Mouse (Mus musculus): Measurements from ENCODE around the gene Kdm8.

Kdm8 gene

GRCm38 (mm10) chr7:125486121-125486630, 41.7 kb downstream of the Kdm8 start:
- TF ChIP-seq NANOG (IDR thresholded peaks at IDR 0.05; ENCODE audit: borderline replicate concordance, low read length) (no peak), CTCF (conservative IDR thresholded peaks at IDR 0.05; ENCODE audit: low read length) (no peak), POU5F1 (IDR thresholded peaks at IDR 0.05; ENCODE audit: borderline replicate concordance, low read length) (no peak)
- H3K4me1 ChIP-seq (replicated peaks; ENCODE audit: low read depth, low read length), result peaks cover 32% of the 10 kb centered on the region
- no peaks in the 10 kb centered on the region for H3K27me3 ChIP-seq (ENCODE audit: insufficient read depth, low read length)
- H3K9me3 ChIP-seq (ENCODE audit: low read length), result no peaks in the 10 kb centered on the region
- no peak overlapping the region for H3K4me3 ChIP-seq (replicated peaks; ENCODE audit: low read length)
- peaks cover 51% of the 10 kb centered on the region for H3K36me3 ChIP-seq (ENCODE audit: insufficient read depth, low read length)

- H3K27me3 ChIP-seq (ENCODE audit: insufficient read depth, low read length), result no peaks in the 10 kb centered on the region
- peaks cover 43% of the 10 kb centered on the region for H3K36me3 ChIP-seq (ENCODE audit: insufficient read depth, low read length)
- H3K4me1 ChIP-seq (replicated peaks; ENCODE audit: low read depth, low read length), result peaks cover 37% of the 10 kb centered on the region
- TF ChIP-seq CTCF (conservative IDR thresholded peaks at IDR 0.05; ENCODE audit: low read length) (no peak), POU5F1 (IDR thresholded peaks at IDR 0.05; ENCODE audit: borderline replicate concordance, low read length) (no peak), NANOG (IDR thresholded peaks at IDR 0.05; ENCODE audit: borderline replicate concordance, low read length) (no peak)
- no peaks in the 10 kb centered on the region for H3K9me3 ChIP-seq (ENCODE audit: low read length)
- H3K4me3 ChIP-seq (replicated peaks; ENCODE audit: low read length), result no peak overlapping the region
Observed at GRCm38 (mm10) chr7:125487126-125487525, 42.6 kb downstream of the Kdm8 start.

DNA sequence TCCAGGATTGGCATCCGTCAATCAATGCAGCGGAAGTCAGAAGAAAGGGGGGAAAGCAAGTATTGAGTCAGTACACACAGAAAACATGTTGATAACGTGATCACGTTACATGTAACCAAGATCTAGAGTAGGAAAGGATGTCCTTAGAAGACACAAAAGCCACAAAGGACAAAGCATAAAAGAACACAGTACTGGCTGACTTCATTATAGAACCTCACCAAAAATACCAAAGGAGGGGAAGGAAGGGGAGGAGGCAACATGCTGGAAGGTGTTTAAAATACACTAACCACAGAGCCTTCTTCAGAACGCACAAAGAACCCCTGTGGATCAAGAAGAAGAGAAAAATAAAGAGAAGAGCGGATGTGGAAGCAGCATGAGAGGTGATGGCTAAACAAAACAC, 44.2 kb downstream of the Kdm8 start:
- Histone ChIP-seq H3K9me3 (ENCODE audit: low read length) (no peaks in the 10 kb centered on the region), H3K36me3 (ENCODE audit: insufficient read depth, low read length) (peaks cover 28% of the 10 kb centered on the region), H3K4me1 (replicated peaks; ENCODE audit: low read depth, low read length) (peaks cover 52% of the 10 kb centered on the region), H3K27me3 (ENCODE audit: insufficient read depth, low read length) (no peaks in the 10 kb centered on the region), H3K4me3 (replicated peaks; ENCODE audit: low read length) (no peak overlapping the region)
- no peak for TF ChIP-seq CTCF (conservative IDR thresholded peaks at IDR 0.05; ENCODE audit: low read length)
- TF ChIP-seq NANOG (IDR thresholded peaks at IDR 0.05; ENCODE audit: borderline replicate concordance, low read length), result no peak
- TF ChIP-seq POU5F1 (IDR thresholded peaks at IDR 0.05; ENCODE audit: borderline replicate concordance, low read length), result no peak

DNA sequence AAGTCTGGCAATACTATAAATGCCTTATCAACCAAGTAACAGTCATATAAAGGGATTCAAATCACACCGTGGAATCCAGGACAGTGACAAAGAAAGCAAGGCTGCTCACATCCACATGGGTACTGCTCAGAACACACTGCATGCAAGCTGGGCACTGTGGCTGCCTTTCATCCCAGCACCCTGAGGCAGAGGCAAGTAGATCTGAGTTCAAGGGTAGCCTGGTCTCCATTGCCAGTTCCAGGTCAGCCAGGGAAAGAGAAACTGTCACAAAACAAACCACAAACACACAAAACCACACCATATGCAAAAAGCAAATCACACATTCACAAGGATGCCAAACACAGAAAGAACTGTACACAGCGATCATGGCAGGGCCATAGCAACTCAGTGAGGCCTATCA, 45.2 kb downstream of the Kdm8 start:
- Histone ChIP-seq H3K27me3 (ENCODE audit: insufficient read depth, low read length) (no peaks in the 10 kb centered on the region), H3K4me3 (replicated peaks; ENCODE audit: low read length) (no peak overlapping the region), H3K9me3 (ENCODE audit: low read length) (no peaks in the 10 kb centered on the region), H3K36me3 (ENCODE audit: insufficient read depth, low read length) (peaks cover 23% of the 10 kb centered on the region), H3K4me1 (replicated peaks; ENCODE audit: low read depth, low read length) (peaks cover 61% of the 10 kb centered on the region)
- TF ChIP-seq NANOG (IDR thresholded peaks at IDR 0.05; ENCODE audit: borderline replicate concordance, low read length), result no peak
- TF ChIP-seq CTCF (conservative IDR thresholded peaks at IDR 0.05; ENCODE audit: low read length), result no peak
- TF ChIP-seq POU5F1 (IDR thresholded peaks at IDR 0.05; ENCODE audit: borderline replicate concordance, low read length), result no peak

DNA sequence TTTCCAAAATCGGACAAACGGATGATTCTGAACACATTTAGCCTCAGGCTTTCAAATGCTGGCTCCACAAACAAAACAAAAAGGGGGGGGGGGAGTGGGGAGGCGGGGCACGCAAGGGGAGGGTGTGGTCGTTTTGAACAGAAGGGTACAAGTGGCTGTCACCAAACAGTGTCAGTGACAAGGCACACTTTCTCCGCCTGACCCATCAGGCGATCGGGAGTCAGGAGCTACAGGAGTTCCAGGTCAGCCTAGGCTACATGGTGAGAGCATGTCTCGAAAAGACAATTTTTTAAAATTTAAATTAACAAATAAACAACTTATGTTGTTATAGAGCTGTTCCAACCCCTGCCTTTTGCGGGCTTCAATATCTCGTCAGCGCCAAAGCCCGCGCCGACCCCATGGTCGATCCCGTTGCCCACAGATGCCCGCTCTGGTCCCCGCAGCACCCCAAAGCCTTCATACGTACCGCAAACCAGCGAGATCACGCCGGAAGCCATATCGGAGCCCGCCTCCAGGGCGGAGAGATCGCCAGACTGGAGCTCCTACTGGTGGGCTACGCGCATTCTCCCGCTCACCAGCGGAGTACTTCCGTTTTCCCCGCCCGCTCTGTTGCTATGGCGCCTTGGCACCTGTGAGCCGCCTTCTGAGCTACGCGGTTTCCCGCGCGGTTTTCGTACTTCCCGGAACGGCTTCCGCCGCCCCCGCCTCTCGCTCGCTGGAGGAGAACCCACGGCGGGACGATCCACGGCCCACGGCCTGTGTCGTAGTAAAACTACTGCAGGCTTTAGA, 46.7 kb downstream of the Kdm8 start, which contains the start of gene Nsmce1:
Nsmce1 (minus strand) TSS at position 650 of the 789 bp plus-strand sequence.
- TF ChIP-seq NANOG (IDR thresholded peaks at IDR 0.05; ENCODE audit: borderline replicate concordance, low read length) (no peak), POU5F1 (IDR thresholded peaks at IDR 0.05; ENCODE audit: borderline replicate concordance, low read length) (no peak), CTCF (conservative IDR thresholded peaks at IDR 0.05; ENCODE audit: low read length) (no peak)
- Histone ChIP-seq H3K9me3 (ENCODE audit: low read length) (no peaks in the 10 kb centered on the region), H3K27me3 (ENCODE audit: insufficient read depth, low read length) (no peaks in the 10 kb centered on the region), H3K4me3 (replicated peaks; ENCODE audit: low read length) (peak within 1 kb of the TSS; percentile 84), H3K4me1 (replicated peaks; ENCODE audit: low read depth, low read length) (peaks cover 62% of the 10 kb centered on the region), H3K36me3 (ENCODE audit: insufficient read depth, low read length) (peaks cover 8% of the 10 kb centered on the region)

- Histone ChIP-seq H3K9me3 (ENCODE audit: low read length) (no peaks in the 10 kb centered on the region), H3K27me3 (ENCODE audit: insufficient read depth, low read length) (no peaks in the 10 kb centered on the region), H3K4me1 (replicated peaks; ENCODE audit: low read depth, low read length) (peaks cover 62% of the 10 kb centered on the region), H3K36me3 (ENCODE audit: insufficient read depth, low read length) (peaks cover 5% of the 10 kb centered on the region), H3K4me3 (replicated peaks; ENCODE audit: low read length) (peak overlapping the region; percentile 84)
- no peak for TF ChIP-seq NANOG (IDR thresholded peaks at IDR 0.05; ENCODE audit: borderline replicate concordance, low read length)
- no peak for TF ChIP-seq POU5F1 (IDR thresholded peaks at IDR 0.05; ENCODE audit: borderline replicate concordance, low read length)
- TF ChIP-seq CTCF (conservative IDR thresholded peaks at IDR 0.05; ENCODE audit: low read length), result no peak
Observed at GRCm38 (mm10) chr7:125491760-125492159, 47.3 kb downstream of the Kdm8 start.

DNA sequence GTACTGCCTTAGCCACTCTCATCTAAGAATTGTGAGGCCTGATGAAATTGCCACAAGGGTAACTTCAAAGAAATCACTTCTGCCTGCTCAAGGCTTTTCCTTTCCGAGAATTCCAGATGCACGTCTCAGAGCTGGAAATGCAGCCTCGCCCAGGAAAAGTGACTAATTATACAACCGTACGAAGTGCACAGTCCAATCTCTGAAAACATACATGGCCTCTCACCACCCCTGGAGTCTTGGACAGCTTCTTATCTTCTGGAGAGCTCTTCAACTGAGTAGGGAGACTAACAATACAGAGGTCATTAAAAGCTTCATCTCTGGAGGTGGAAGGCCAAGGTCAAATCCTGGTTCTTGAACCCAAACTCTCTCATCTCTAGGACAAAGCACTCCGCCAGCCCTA, 48.1 kb downstream of the Kdm8 start:
- TF ChIP-seq POU5F1 (IDR thresholded peaks at IDR 0.05; ENCODE audit: borderline replicate concordance, low read length) (no peak), NANOG (IDR thresholded peaks at IDR 0.05; ENCODE audit: borderline replicate concordance, low read length) (no peak), CTCF (conservative IDR thresholded peaks at IDR 0.05; ENCODE audit: low read length) (no peak)
- H3K9me3 ChIP-seq (ENCODE audit: low read length), result no peaks in the 10 kb centered on the region
- no peaks in the 10 kb centered on the region for H3K27me3 ChIP-seq (ENCODE audit: insufficient read depth, low read length)
- peak overlapping the region; percentile 84; the same call in 1 of the 2 replicates for H3K4me3 ChIP-seq (replicated peaks; ENCODE audit: low read length)
- peaks cover 54% of the 10 kb centered on the region for H3K4me1 ChIP-seq (replicated peaks; ENCODE audit: low read depth, low read length)
- peaks cover 5% of the 10 kb centered on the region; the same call in 1 of the 2 replicates for H3K36me3 ChIP-seq (ENCODE audit: insufficient read depth, low read length)

DNA sequence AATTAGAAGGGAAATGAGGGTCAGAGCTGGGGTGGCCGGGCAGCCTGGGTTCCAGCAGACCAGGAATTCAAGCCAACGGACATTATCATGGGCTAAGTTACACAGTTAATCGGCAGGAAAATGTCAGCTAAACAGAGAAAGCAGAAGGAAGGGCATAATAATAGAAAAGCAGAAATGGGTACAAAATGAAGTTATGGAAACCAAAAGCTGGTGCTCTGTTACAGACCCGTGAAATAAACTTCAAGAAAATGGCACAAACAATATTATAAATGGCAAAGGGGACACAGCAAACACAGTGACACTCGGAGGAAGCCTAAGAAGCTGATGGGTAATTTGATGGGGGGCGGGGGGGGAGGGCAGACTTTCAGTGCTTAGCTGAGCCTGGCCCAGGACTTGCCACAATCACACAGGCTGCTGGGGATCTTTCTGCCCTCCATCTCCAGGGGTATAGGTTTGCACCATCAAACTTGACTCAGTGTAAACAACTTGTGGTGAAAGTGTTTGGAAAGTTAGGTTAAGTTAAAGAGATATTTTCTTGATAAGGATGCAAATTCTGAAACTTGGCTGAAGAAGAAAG, 51.5 kb downstream of the Kdm8 start:
- no peak for TF ChIP-seq CTCF (conservative IDR thresholded peaks at IDR 0.05; ENCODE audit: low read length)
- no peak for TF ChIP-seq NANOG (IDR thresholded peaks at IDR 0.05; ENCODE audit: borderline replicate concordance, low read length)
- TF ChIP-seq POU5F1 (IDR thresholded peaks at IDR 0.05; ENCODE audit: borderline replicate concordance, low read length), result no peak
- Histone ChIP-seq H3K9me3 (ENCODE audit: low read length) (no peaks in the 10 kb centered on the region), H3K36me3 (ENCODE audit: insufficient read depth, low read length) (no peaks in the 10 kb centered on the region), H3K27me3 (ENCODE audit: insufficient read depth, low read length) (peaks cover 8% of the 10 kb centered on the region; the same call in 1 of the 2 replicates), H3K4me3 (replicated peaks; ENCODE audit: low read length) (no peak overlapping the region), H3K4me1 (replicated peaks; ENCODE audit: low read depth, low read length) (peaks cover 34% of the 10 kb centered on the region)
